Mouse (Mus musculus): ENCODE results near the gene Mgst2.

The Mgst2 gene

DNA sequence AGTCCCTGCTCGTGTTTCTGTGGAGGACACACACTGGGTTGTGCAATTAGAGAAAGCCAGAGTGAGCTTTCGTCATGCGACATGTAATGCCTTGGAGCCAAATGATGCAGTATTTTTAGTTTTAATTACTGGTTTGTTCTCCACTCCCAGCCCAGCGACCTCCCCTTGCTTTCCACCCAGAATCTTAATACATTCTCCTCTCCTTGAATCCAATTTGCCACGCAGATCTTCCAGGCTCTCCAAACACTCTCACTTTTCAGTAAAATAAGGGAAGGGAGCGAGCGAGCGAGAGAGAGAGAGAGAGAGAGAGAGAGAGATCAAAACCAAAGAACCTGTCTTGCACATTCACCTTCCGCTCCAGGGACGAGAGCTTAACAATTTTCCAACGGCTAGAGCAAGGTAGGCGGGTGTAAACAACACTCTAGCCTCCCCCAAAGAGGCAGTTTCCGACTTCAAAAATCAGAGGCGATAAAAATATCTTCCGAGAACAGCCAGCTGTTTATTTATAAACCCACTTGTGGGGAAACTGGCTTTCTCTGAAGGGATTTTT, 40.6 kb downstream of the Mgst2 start:
- peak in 1 of 2 experiments; percentile 69 for DNase-seq (ENCODE audit: inconsistent age in 2 of 2, low spot score in 1 of 2)

DNA sequence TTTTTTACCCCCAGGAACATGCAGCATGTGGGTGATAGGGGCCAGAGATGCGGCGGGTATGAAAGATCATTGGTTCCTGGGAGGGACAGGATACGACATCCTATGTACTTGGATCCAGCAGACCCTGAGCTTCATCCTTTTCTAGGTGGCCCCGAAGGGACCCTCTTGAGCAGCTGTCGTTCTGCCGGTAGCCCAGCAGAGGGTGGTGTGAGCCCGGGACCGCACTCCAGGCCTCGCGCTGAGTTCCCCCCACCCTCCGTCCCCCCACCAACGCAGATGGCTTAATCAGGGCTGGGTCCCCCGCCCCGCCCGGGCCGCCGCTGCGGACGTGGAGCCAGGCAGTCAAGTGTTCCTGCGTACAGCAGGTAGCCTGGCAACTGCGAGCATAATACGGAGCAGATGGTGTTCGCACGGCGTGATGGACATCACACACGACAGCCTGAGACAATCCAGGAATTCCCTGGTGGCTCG, 41.2 kb downstream of the Mgst2 start:
- DNase-seq (ENCODE audit: inconsistent age in 2 of 2, low spot score in 1 of 2), result peak; percentile 77 to 88

DNA sequence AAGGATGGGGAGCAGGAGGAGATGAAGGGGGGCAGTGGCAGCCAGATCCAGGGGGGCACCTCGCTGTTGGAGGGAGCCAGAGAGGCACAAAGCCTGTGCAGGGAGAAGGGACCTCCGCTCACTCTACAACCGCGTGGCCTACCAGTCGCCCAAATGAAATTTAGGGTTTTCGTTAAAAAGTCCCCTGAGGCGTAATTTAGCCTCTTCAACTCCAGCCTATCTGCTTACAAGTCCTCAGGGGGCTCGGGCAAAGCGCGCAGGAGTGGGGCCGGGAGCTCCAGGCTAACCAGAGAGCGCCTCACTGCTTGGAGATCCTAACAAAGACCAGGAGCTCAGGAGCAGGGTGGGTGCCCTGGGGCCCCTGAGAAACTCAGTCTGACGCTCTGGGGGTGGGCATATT, 41.8 kb downstream of the Mgst2 start:
- peak; percentile 22 to 55 for DNase-seq (ENCODE audit: inconsistent age in 2 of 2, low spot score in 1 of 2)

DNA sequence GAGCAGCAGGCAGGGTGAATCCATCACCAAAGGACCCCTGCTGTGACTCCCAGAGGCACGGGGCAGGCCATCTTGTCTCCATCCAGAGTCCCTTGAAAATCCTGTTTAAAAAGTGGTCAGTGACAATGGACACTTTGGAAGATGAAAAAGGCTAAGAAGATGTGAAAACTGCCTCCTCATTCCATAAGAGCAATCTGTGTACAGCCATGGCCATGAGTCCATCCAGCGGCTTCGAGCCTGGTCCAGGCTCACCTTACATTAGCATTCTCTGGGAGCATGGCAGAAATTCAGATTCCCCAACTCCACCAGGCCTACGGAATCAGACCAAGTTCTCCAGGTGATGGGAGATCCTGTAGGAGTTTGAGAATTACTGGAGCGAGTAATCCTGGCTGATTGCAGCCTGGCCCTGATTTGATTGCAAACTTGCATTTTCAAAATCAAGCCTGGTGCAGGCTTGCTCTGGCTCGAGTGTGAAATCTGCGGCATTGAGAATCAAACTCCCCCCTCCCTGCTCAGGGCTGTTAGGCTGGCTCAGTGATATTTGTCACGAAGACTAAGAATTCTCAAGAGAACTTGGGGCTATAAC, 42.6 kb downstream of the Mgst2 start:
- DNase-seq (ENCODE audit: inconsistent age in 2 of 2, low spot score in 1 of 2), result no peak

DNA sequence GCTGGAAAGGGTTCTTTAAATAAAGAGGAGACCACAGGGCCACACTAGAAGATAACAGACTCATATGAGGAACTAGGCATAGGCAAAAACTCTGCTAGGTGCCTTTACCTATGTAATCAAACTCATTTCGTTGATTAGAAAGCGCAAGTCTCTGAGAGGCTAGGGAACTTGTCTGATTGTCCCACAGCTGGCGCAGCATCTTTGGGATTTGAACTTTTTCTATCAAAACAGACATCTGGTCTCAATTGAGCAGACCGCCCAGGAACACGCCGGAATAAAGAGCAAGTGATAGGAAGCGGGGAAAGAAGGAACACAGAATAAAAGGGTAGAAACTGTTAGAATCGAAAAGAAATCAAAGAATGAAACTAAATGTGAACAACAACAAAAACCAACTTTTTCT, 43.3 kb downstream of the Mgst2 start:
- DNase-seq (ENCODE audit: inconsistent age in 2 of 2, low spot score in 1 of 2), result no peak

DNA sequence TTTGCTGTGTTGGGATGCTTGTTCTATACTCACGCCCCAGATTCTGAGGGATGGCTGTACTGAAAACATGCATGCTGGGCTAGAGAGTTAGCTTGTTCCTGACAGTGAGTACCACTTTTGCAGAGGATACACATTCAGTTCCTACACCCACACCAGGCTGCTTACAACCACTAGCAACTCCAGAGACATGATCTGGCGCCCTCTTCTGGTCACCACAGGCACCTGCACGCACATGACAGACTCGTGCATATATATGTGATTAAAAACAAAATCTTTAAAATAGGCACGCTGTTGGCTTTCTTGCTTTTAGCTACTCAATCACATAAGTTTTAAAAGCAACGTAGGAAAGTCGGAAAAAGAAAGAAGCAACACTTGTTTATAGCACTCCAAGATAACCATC, 45.1 kb downstream of the Mgst2 start:
- DNase-seq (ENCODE audit: inconsistent age in 2 of 2, low spot score in 1 of 2), result no peak

DNA sequence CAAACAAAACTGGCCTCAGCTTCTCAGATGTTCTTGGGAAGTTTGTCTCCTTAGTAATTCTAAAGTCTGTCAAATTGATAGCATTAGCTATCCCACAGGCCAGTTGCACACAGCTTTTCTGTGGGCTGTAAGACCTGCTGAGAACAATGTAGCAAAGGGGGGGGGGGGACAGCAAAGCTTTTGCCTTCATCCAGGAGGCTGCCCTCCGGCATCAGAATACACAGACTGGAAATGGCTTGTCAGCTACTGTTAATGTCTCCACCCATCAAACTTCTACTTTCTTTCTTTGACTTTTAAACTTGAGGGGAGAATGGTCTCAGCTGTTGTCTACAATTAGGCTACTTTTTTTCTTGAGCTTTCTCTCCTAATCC, 48.2 kb downstream of the Mgst2 start:
- DNase-seq (ENCODE audit: inconsistent age in 2 of 2, low spot score in 1 of 2), result no peak

DNA sequence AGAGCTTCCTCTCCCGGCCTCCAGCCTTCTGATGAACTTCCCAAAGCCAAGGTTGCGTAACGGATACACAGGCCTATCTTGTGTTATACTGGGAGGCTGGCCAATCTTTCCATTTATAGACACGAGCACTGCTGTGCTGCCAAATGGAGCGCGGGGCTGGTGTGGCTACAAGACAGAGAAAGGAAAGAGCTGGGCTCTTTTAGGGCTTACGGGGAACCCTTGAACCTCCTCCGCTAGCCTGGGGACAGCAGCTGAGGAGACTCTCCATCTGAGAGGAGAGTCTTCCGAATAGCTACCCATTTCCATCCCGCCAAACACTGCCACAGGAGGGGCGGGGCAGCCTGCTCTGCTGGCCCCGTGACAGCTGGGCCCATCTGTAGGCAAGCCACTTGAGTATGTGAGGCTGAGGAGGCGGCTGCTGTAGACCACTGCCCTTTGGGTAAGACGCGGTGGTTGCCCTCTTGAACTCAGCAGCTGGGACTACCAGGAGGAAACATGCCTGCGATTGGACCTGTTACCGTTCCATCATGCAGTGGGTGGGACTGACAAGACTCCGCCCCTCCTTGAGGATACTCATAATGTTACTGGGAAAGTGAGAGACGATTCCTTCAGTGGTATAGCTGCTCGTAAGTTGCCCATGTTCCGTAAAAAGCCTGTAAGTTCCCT, 48.7 kb downstream of the Mgst2 start:
- peak; percentile 83 to 95 for DNase-seq (ENCODE audit: inconsistent age in 2 of 2, low spot score in 1 of 2)

DNA sequence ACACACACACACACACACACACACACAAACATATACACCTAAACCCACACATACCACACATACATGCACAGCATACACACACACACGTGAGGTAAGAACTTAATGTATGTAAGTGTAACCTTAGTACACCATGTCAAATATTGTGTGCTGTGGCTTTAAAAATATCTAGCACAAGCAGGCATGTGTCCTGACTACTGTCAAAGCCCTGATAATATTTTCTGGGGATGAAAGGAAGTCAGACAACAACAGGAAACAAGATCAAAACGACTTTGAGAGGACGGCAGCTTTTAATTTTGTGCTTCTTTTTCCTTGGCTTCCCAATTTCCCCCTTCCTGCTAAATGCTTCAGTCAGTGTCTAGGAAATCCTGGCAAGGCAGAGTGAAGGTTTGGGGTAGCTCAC, 52.2 kb downstream of the Mgst2 start:
- no peak for DNase-seq (ENCODE audit: inconsistent age in 2 of 2, low spot score in 1 of 2)

DNA sequence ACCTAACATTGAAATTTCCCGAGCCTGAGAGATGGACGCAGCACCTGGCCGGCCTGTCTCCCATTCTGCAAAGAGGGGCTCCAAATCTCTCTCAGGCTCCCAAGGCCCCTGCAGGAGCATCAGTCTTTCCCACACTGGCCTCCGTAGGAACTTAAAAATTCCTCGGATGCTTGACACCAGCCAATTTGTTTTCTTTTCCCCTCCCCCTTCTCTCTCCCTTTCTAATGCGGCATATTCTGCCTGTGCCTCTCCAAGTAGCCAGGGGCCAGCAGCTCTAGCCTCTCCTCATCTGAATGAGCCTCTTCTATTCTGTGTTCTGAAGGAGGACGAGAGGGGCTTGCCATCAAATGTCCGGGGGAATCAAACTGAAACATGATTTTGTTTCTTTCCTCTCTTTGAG, 53.1 kb downstream of the Mgst2 start:
- no peak for DNase-seq (ENCODE audit: inconsistent age in 2 of 2, low spot score in 1 of 2)

DNA sequence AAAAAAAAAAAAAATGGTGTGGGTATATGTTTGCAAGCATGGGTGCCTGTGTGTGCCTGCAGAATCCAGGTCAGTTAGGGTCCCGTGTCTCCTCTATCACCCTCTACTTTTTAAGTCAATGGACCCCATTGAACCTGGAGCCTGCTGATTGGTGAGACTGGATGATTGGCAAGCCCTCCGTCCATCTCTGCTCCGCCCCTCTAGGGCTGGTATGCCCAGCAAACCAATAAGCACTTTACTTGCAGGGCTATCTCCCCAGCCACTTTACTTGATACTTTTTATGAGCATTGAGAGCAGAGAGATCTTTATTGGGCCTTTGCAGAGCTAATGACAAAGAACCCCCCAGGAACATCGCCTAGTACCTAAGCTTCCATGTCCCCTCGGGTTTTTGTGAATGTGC, 54.3 kb downstream of the Mgst2 start:
- DNase-seq (ENCODE audit: inconsistent age in 2 of 2, low spot score in 1 of 2), result no peak

DNA sequence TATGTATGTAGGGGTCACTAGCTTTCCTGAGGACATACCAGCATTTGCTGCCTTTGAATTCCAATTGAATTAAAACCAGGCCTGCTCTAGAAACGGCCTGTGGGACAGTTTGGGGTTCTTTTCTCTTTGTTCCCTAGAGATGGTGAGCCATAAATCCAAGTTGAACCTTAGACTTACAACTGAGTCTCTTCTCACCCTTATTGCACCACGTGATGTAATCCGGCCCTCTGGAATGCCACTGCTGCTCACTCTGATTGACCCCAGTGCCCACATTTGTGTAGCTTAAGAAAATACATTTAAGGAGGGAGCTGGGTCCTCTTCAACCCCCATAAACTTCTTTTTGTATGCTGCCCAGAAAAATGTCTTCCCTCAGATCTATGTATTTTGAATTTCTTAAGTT, 57.3 kb downstream of the Mgst2 start:
- DNase-seq (ENCODE audit: inconsistent age in 2 of 2, low spot score in 1 of 2), result no peak

DNA sequence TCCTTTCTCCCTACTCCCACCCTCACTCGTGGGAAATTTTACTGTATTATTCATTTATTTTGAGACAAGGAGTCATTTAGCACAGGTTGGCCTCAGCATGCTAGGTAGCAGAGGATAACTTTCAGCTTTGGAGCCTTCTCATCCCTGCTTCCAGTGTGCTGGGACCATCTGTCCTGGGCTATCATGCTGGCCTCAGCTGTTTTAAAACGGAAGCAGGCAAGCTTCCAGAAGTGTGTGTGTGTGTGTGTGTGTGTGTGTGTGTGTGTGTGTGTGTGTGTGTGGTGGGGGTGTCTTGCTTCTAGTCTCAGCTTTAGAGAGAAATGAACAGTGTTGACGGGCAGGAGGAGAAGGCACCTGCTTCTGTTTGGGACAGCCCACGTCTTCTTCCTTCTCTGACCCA, 57.7 kb downstream of the Mgst2 start:
- no peak for DNase-seq (ENCODE audit: inconsistent age in 2 of 2, low spot score in 1 of 2)

DNA sequence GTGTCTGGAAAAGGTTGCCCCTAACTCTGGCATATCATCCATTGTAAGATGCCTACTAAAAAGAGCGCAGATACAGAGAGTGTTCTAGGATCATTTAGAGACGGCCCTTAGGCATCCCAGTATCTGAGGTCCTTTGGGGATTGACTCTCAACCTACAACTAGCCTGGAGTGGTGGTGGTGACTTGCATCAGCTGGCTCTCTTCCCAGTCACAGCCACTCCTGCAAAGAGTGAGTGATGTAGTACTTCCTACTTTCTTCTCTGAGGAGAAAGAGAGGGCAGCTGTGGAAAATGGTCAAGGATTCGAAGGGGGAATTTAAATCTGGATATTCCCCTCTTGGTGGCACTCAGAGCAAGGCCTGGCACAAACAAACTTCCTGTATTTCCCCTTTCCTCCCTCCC, 59.2 kb downstream of the Mgst2 start:
- no peak for DNase-seq (ENCODE audit: inconsistent age in 2 of 2, low spot score in 1 of 2)

DNA sequence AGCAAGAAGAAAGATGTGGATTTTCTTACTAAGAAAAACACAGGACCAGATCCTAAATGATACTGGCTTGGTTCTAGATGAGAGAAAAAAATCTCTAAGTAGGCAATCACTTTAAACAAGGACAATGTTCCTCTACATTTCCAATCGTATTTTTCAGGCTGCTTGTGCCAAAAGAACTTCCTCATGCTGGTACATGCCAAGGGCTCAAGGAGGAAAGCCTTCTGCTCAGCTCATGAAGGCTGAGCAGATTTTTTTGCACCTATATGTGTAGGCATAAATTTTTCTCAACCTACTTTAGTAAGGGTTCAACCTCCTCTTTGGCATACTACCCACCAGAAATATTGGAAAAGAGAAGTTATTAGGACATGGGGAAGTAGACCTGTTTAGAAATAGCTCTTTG, 59.8 kb downstream of the Mgst2 start:
- DNase-seq (ENCODE audit: inconsistent age in 2 of 2, low spot score in 1 of 2), result no peak

DNA sequence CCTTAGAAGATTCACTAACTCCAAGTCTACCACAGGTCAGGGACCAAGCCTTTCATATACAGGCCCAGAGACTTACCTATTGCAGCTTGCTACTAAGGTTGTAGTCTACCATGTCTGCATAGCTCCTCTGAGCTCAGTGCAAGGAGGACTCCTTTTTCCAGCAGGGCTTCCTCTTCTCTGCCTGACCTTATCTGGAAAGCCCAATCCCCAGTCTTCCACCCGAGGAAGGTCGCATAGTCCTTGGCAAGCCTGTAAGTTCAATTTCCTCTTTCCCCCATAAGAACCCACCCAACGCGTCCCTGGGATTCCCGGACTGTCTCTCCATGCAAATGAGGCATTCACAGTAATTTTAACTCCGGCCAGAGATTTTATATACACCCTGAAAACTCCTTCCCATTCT, 66.1 kb downstream of the Mgst2 start:
- DNase-seq (ENCODE audit: inconsistent age in 2 of 2, low spot score in 1 of 2), result no peak

DNA sequence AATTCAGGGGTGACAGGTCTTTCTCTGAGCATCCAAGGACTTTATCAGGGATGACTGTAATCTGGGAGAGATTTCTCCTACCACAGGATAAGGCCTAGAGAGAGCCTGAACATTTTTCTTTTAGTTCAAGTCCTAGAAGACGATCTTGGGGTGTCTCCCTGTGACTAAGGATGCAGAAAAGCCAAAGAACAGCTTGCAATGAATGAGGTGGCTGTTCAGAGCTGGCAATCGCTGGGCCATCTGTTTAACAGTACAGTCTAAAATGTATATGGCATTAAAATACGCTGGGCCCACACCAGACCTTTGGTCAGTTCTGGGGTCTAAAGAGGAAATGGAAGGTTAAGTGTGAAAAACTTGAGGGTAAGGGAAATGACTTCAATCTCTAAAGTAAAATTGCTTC, 67.3 kb downstream of the Mgst2 start:
- DNase-seq (ENCODE audit: inconsistent age in 2 of 2, low spot score in 1 of 2), result no peak

DNA sequence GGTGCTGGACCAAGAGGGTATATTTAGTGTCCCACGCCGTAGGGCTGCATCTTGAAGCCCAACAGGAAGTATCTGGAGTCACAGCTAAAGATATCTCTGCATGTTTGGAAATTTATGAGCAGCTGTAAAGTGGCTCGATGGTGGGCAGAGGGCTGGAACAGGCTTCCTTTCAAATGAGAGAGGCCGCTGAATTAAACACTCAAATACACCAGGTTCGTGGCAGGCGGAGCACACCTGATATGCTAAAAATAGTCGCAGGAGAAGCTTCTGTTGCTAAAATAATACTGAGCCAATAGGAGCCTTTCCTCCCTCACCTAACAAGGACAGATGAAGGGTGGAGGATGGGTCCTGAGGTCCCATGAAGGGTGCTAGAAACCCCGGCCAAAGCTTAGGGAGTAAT, 67.8 kb downstream of the Mgst2 start:
- no peak for DNase-seq (ENCODE audit: inconsistent age in 2 of 2, low spot score in 1 of 2)

DNA sequence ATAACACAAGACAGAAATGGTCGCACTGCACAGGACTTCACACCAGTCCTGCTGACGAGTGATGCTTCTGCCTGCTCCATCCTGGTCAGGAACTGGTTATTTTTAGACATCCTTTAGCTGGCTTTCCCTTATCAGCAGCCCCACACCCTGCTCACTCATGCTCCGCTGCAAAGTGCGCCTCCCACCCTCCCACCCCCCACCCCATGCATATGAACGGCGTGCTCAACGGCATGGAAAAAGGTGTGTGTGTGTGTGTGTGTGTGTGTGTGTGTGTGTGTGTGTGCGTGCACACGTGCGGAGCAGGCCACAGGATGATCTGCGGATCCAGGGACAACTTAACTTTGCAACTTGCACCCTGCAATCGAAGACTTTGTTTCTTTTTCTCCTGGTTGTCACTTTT, 68.3 kb downstream of the Mgst2 start:
- no peak for DNase-seq (ENCODE audit: inconsistent age in 2 of 2, low spot score in 1 of 2)

DNA sequence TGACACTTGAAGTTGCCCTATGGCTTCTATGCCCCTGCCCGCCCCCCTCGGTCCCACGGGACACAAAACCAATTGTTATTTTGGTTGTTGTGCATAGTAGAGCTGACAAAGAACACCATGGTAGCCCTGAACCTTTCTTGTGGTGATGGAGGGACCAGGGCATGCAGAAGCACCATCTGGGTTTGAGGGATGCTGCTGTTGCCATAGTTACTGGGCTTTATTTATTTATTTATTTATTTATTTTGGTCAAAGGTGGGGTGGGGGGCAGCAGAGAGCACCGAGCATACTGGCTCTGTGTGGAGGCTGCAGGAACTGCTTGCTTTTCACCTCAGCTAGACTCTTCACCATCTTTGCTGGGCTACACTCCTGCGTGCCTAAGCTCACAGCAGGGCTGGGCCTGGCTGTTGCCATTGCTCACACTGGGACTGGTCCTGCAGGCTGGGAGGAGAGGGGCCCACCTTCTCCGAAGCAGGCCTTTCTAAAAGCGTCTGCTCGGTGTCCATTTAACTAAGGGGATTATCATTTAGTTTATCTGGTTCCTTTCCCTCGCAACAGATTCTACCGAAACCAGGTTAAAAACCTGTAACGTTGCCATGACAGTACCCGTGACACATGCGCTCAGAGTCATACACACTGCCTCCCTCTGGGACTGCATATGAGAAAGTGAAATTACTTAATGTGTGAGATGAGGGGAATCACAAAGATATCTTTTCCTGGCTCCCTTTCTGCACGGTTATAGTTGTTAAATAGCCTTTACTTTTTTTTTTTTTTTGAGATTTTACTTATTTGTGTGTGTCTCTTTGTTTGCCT, 69.2 kb downstream of the Mgst2 start:
- no peak for DNase-seq (ENCODE audit: inconsistent age in 2 of 2, low spot score in 1 of 2)

DNA sequence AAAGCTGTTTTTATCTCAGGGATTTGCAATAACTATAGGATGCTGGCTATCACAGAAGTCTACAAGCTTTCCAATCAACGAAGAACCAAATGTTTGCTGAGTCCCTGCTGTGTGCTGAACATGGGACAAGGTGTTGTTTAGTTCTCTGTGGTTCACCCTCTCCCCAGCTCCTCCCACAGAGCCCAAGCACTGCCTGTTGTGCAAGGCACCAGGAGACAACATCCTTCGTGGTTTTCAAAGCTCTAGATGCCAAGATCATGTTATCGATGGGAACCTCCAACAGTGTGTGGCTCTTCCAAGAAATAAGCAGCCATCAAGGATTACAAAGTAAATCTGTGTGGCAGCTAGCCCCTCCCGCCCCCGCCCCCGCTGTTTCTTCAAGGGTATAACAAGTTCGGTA, 70.5 kb downstream of the Mgst2 start:
- DNase-seq (ENCODE audit: inconsistent age in 2 of 2, low spot score in 1 of 2), result no peak

Data from adrenal gland, adult (tissue).